Mouse (Mus musculus) ES-Bruce4 (cell line): ENCODE measurements around the gene Sgta. TPM values are rescaled to one million over a fixed set of nuclear protein-coding genes. Genes with fewer than 3 reads are reported as not detected.

Experiments
- H3K27ac ChIP-seq: 2 replicates; pipeline ENCODE4 v1.5.1; 2012; ENCODE audit warnings: low read length, inconsistent platforms; ENCODE audit not compliant: insufficient read depth
- H3K27me3 ChIP-seq: 2 replicates; pipeline ENCODE4 v1.6.1; 2012; ENCODE audit warnings: mild to moderate bottlenecking, low read length, inconsistent platforms; ENCODE audit not compliant: control insufficient read depth, poor library complexity, insufficient read depth, severe bottlenecking
- H3K36me3 ChIP-seq: 2 replicates; pipeline ENCODE4 v1.6.1; 2012; ENCODE audit warnings: inconsistent platforms, mild to moderate bottlenecking, low read length, moderate library complexity; ENCODE audit not compliant: control insufficient read depth, poor library complexity, insufficient read depth, severe bottlenecking
- H3K4me1 ChIP-seq: one replicate; pipeline ENCODE4 v1.8.1; 2011; ENCODE audit warnings: low read length; ENCODE audit not compliant: control insufficient read depth, insufficient read depth
- H3K4me3 ChIP-seq: 2 replicates; pipeline ENCODE4 v1.5.1; 2011; ENCODE audit warnings: low read depth, mild to moderate bottlenecking, low read length
- H3K9ac ChIP-seq: 2 replicates; pipeline ENCODE4 v1.6.1; 2012; ENCODE audit warnings: low read depth, mild to moderate bottlenecking, inconsistent platforms; ENCODE audit not compliant: poor library complexity, severe bottlenecking
- H3K9me3 ChIP-seq: replicated peaks from 2 replicates; pipeline ENCODE4 v1.6.1; 2012; ENCODE audit warnings: mild to moderate bottlenecking, low read length, inconsistent platforms; ENCODE audit not compliant: control insufficient read depth, poor library complexity, insufficient read depth, severe bottlenecking
- CTCF ChIP-seq: IDR thresholded peaks from one replicate; pipeline ENCODE4 v1.8.1; 2011; ENCODE audit warnings: low read depth, low read length
- EP300 ChIP-seq: IDR thresholded peaks from 2 replicates; pipeline ENCODE4 v1.6.1; 2011; ENCODE audit warnings: low read depth, low read length; ENCODE audit not compliant: insufficient read depth
- POLR2A ChIP-seq: IDR thresholded peaks from one replicate; pipeline ENCODE4 v1.8.1; 2011; ENCODE audit warnings: low read length; ENCODE audit not compliant: insufficient read depth
- polyA plus RNA-seq: library from polyadenylated mRNA; stranded (reverse); fragments of >200 nt; gene quantifications from 2 replicates; pipeline ENCODE4 v1.2.4, GENCODE M21; 2011; ENCODE audit warnings: low read depth; ENCODE audit not compliant: missing spikeins, insufficient read depth, insufficient read length

Sgta gene
- polyA plus RNA-seq, 1 experiment, result 110 TPM

DNA sequence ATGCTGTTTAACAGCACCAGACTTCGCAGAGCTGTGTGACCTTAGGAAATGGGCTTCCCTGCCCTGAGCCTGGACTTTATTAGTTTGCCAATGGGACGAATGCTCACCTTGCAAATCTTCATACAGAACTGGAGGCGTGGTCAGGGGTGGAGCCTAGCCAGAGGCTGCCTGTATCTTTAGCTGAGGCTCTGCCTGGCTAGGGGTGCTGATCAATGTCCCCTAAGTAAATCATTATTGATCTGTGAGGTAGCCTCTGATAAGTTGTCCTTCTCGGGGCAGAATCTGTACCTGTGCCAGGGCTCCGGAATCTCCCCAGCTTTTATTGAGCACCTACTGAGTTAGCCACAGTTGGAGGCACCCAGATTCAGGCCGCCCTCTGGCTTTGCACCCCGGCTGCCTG, 30.6 kb upstream of the Sgta start:
- TF ChIP-seq CTCF (no peak), EP300 (no peak), POLR2A (no peak)
- Histone ChIP-seq H3K36me3 (no peaks in the 10 kb centered on the region), H3K4me3 (no peak overlapping the region), H3K27ac (no peak overlapping the region), H3K9me3 (no peaks in the 10 kb centered on the region), H3K4me1 (no peaks in the 10 kb centered on the region), H3K9ac (no peak overlapping the region), H3K27me3 (no peaks in the 10 kb centered on the region)

DNA sequence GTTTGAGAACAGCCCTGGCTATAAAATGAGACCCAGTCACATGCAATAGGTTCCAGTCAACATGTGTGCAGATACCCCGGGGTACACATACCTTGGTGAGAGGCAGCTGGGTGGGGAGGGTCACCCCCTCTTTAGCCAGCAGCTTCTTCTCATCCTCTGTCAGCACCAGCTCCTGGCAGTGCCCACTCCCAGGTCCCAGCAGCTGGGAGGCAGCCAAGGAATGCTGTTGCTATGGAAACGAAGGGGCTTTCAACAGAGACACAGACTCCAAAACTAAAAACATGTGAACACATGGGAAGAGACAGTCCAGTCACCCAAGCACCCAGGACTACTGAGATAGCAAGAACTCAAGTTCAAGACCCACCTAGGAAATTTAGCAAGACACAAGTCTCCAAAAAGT, 29.2 kb upstream of the Sgta start:
- Histone ChIP-seq H3K36me3 (no peaks in the 10 kb centered on the region), H3K27ac (no peak overlapping the region), H3K27me3 (no peaks in the 10 kb centered on the region), H3K9me3 (no peaks in the 10 kb centered on the region), H3K9ac (no peak overlapping the region), H3K4me1 (no peaks in the 10 kb centered on the region), H3K4me3 (no peak overlapping the region)
- TF ChIP-seq CTCF (no peak), EP300 (no peak), POLR2A (no peak)

DNA sequence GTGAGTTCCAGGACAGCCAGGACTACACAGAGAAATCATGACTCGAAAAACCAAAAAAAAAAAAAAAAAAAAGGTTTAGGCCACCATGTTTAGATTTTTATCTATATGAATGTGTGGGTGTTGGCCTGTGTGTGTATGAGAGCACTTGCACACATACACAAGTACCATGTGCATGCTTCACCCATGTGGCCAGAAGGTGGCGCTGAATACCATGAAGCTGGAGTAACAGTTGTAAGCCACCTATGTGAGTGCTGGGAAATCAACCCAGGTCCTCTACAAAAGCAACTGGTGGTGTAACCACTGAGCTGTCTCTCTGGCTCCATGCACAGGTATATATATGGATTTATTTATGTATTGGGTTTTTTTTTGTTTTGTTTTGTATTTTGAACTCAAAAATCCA, 27.0 kb upstream of the Sgta start:
- no peaks in the 10 kb centered on the region for H3K4me1 ChIP-seq
- no peak overlapping the region for H3K9ac ChIP-seq
- H3K36me3 ChIP-seq, result no peaks in the 10 kb centered on the region
- H3K27me3 ChIP-seq, result no peaks in the 10 kb centered on the region
- no peaks in the 10 kb centered on the region for H3K9me3 ChIP-seq
- no peak overlapping the region for H3K27ac ChIP-seq
- no peak overlapping the region for H3K4me3 ChIP-seq
- TF ChIP-seq POLR2A (no peak), CTCF (peak; percentile 64)

DNA sequence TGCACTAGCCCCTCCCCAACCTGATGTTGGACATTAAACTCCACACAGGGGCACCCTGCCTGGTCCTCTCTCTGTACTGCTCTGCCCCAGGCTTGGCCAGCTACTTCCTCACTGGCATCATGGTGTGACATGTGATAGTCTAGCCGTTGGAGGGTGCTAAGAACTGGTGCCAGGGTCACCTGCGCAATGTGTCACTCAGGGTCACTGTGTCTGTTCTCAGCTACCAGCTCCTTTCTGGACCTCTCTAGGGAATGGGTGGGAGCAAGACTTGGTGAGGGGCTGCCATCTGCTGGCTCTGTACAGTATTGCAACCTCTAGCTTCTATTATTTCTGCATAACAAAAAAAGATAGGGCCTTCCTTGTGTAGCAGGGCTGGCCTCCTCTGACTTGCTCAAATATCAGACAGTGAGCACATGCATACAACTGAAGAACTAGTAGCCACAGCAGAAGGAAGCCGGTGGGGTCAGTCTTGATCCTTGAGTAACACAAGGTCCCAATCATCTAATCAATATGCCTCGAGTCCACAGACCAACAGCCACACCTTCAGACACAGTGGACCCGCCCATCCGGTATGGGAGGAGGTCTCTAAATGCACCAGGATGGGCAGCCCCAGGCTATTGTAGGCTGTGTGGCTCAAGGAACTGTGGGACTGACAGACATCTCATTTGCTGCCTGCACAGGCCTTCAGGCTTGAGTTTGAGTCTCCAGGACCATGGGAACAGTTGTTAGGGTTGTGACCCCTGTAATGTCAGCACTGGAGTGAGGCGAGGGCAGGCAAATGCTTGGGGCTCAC, 22.4 kb upstream of the Sgta start:
- H3K4me1 ChIP-seq, result no peaks in the 10 kb centered on the region
- H3K27me3 ChIP-seq, result no peaks in the 10 kb centered on the region
- no peaks in the 10 kb centered on the region for H3K9me3 ChIP-seq
- H3K9ac ChIP-seq, result no peak overlapping the region
- H3K27ac ChIP-seq, result peak overlapping the region; percentile 36
- H3K4me3 ChIP-seq, result no peak overlapping the region
- H3K36me3 ChIP-seq, result peaks cover 8% of the 10 kb centered on the region
- TF ChIP-seq CTCF, result peak; percentile 78
- no peak for TF ChIP-seq POLR2A
- peak; percentile 65; the same call in 1 of the 2 replicates for TF ChIP-seq EP300

DNA sequence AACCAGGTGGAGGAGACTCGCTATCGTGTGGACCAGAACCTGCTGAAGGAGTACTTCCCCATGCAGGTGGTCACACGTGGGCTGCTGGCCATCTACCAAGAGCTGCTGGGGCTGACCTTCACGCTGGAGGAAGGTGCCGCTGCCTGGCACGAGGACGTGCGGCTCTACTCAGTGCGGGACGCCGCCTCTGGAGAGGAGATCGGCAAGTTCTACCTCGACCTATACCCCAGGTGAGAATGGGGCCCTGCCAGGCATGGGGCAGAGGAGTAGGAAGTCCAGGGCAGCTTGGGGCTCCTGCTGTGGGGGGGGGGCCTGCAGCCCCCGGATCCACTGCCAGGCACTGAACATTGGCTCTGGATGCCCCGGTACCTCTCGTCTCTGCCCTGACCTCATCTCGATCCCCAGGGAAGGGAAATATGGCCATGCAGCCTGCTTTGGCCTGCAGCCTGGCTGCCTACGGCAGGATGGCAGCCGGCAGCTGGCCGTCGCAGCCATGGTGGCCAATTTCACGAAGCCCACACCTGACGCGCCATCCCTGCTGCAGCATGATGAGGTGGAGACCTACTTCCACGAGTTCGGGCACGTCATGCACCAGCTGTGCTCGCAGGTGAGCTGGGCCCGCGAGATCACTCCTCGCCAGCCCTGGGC, 20.2 kb upstream of the Sgta start:
- peaks cover 8% of the 10 kb centered on the region for H3K36me3 ChIP-seq
- H3K4me1 ChIP-seq, result no peaks in the 10 kb centered on the region
- no peak overlapping the region for H3K9ac ChIP-seq
- no peaks in the 10 kb centered on the region for H3K9me3 ChIP-seq
- H3K4me3 ChIP-seq, result no peak overlapping the region
- no peak overlapping the region for H3K27ac ChIP-seq
- H3K27me3 ChIP-seq, result no peaks in the 10 kb centered on the region
- no peak for TF ChIP-seq CTCF
- no peak for TF ChIP-seq POLR2A
- no peak for TF ChIP-seq EP300

DNA sequence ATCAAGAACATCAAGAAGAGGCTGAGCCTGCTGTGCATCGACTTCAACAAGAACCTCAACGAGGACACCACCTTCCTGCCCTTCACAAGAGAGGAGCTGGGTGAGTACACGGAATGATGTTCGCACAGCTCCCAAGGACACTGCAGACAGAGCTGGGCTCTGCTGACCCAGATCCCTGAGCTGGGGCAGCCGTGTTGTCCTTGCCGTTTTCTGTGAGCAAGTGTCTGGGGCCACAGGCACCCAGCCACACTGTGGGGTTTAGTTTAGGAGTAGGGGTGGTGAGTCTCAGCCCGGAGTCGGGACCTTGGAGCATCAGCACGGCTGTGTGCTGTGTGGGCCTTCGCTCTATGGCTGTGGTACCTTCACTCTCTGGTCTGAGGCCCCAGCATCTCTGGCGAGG, 17.9 kb upstream of the Sgta start:
- TF ChIP-seq CTCF (no peak), POLR2A (no peak), EP300 (no peak)
- H3K9me3 ChIP-seq, result no peaks in the 10 kb centered on the region
- H3K4me3 ChIP-seq, result no peak overlapping the region
- H3K27me3 ChIP-seq, result no peaks in the 10 kb centered on the region
- H3K36me3 ChIP-seq, result peaks cover 8% of the 10 kb centered on the region
- no peak overlapping the region for H3K9ac ChIP-seq
- no peak overlapping the region for H3K27ac ChIP-seq
- no peaks in the 10 kb centered on the region for H3K4me1 ChIP-seq
